Mouse (Mus musculus): ENCODE results near the gene Hjurp.
"Not testable (repeated sequence)": the region's sequence is repeated elsewhere in the genome, so short reads cannot be mapped to it uniquely, and the experiment has no call there.

Hjurp gene

DNA sequence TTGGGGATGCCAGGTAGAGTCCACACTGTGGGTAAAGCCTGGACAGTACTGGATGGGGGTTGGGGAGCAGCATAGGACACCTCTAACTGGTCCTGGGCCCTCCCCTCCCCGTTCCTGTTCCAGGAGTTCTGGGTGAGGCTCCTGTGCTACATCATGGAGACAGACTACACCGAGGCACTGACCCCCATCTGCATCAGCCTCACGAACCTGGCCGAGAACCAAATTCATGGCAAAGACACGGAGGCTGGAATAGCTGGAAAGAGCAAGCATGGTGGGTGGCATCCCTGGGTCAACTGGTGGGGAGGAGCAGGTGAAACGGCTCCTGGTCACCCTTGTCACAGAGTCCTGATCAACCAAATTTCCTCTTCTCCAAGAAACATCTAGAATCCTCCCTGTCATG lies 38.7 kb downstream of the Hjurp start:
- no peak for DNase-seq (ENCODE audit: inconsistent ontology term)

GRCm38 (mm10) chr1:88237311-88237710 lies 40.1 kb downstream of the Hjurp start:
- DNase-seq (ENCODE audit: inconsistent ontology term): no peak

DNA sequence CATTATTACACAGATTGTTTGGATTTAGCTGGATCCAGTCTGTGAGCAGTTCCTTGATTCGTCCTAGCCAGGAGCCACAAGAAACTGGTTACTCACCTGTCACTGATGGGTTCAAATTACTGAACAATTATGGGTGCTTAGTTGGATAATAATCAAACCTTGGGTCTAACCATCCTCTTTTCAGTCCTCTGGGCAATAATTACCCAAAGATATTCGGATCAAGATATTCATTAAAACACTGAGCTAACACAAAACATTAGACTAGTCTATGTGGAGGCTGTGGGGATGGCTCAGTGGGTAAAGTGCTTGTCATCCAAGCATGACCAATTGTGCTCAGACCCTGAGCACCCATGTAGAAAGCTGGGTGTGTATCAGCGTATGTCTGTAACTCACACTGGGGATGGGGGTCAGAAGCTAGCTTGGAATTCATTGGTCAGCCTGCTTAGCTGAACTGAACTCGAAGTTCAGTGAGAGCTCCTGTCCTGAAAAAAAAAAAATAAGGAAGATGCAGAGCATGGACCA lies 41.5 kb downstream of the Hjurp start:
- DNase-seq (ENCODE audit: inconsistent ontology term): no peak

DNA sequence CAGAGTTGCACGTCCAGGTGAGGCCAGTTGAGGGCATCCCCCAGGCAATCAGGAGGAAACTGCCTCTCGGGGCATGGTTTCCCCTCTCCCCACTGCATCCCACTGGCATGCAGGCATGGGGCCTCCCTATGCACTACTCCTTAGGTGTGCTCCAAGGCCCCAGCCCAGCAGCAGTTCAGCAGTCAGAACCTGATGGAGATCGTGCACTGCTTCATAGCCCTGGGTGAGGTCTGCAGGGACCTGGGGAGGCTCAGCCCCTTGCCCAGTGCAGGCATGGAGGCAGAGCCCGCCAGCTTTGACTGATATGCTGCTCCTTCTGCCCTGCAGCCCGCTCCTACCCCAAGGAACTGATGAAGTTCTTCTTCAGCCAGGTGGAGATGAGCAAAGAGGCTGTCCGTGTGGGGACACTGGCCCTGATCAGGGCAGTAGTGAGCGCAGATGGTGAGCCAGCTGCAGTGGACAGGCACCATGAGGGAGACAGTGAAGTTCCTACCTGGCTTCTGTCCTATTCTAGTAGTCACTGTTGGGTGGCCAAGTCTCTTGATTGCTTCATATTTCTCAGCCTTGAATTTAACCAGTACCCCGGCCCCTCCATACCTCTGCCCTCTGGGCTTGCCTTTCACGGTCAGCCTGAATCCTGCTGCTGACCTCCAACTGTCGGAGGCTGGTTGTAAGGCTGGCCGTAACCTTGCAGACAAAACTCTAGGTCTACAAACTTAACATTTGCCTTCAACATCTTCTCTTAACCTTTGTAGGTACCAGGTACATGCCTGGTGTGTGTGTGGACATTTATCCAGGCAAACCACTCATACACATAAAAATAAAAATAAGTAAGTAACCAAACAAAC lies 42.2 kb downstream of the Hjurp start:
- DNase-seq (ENCODE audit: inconsistent ontology term): no peak

- DNase-seq (ENCODE audit: inconsistent ontology term): no peak
Measured at GRCm38 (mm10) chr1:88234646-88235045, 42.8 kb downstream of the Hjurp start.

GRCm38 (mm10) chr1:88234248-88234610 lies 43.2 kb downstream of the Hjurp start:
- DNase-seq (ENCODE audit: inconsistent ontology term): no peak

- no peak for DNase-seq (ENCODE audit: inconsistent ontology term)
Measured at GRCm38 (mm10) chr1:88233421-88234247, 43.8 kb downstream of the Hjurp start.

DNA sequence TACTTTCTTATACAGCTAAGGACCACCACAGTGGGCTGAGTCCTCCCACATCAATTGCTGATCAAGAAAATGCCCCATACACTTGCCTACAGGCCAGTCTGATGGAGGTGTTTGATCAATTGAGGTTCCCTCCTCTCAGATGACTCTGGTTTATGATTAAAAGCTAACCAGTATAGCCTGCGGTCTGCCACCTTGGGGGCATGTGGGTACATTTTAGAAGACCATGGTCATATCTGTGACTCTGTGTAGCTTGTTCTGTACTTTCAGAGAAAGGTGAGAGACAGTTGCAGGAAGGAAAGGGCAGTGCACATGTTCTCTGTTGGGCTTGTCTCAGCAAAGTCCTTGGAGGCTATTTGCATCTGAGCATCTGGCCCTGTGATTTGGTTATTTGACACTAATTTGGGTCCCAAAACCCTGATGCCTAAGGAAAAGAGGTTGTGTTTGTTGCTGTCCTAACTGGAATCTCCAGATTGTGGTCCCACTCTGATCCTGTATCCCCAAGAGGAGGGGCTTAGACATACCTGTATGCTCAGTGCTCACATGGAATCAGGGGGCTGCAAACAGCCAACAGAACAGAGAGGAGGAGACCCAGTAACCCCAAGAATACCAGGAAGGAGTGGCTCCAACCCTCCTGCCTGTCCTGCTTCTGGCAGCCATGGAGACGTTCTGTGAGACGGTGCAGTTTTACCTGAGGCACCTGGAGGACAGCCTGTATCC lies 44.6 kb downstream of the Hjurp start:
- DNase-seq (ENCODE audit: inconsistent ontology term): no peak

- DNase-seq (ENCODE audit: inconsistent ontology term): no peak
Measured at GRCm38 (mm10) chr1:88231803-88232499, 45.5 kb downstream of the Hjurp start.

- no peak for DNase-seq (ENCODE audit: inconsistent ontology term)
Measured at GRCm38 (mm10) chr1:88230981-88231802, 46.2 kb downstream of the Hjurp start.

DNA sequence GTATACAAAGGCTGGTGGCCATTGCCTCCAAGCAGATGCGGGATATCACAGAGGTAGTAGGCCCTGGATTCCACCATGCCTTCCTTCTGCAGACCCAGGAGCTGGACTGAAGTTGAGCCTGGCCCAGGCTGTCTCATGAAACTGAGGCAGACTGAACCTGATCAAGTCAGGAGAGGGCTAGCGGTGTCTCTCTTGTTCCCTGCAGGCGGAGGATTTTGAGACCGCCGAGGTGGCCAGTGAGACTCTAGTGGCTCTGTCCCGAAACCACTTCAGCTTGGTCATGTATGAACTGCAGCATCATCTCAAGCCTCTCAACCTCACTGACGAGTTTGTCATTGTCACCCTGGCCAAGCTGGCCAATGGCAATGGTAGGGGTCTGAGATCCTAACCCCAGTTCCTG lies 47.0 kb downstream of the Hjurp start:
- DNase-seq (ENCODE audit: inconsistent ontology term): no peak

GRCm38 (mm10) chr1:88229986-88230385 lies 47.4 kb downstream of the Hjurp start:
- DNase-seq (ENCODE audit: inconsistent ontology term): no peak

- DNase-seq (ENCODE audit: inconsistent ontology term): no peak
Measured at GRCm38 (mm10) chr1:88229566-88229965, 47.9 kb downstream of the Hjurp start.

- no peak for DNase-seq (ENCODE audit: inconsistent ontology term)
Measured at GRCm38 (mm10) chr1:88228121-88228520, 49.3 kb downstream of the Hjurp start.

DNA sequence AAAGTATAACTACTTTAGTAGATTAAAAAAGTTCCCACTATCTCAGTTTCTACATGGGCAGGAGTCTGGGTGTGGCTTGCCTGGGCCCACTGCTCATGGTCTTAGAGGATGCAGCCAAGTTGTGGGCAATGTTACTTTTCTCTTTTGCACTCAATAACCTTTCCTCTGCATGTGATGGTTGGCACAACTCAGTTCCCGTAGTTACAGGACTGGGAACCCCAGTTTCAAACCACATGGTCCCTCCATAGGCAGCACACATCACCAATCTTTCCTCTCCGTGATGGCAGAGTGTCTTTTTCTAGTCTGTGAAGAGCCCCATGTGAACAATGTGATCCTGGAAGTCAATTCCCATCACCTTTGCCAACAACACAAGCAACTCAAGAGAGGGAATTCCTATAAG lies 50.0 kb downstream of the Hjurp start:
- no peak for DNase-seq (ENCODE audit: inconsistent ontology term)

DNA sequence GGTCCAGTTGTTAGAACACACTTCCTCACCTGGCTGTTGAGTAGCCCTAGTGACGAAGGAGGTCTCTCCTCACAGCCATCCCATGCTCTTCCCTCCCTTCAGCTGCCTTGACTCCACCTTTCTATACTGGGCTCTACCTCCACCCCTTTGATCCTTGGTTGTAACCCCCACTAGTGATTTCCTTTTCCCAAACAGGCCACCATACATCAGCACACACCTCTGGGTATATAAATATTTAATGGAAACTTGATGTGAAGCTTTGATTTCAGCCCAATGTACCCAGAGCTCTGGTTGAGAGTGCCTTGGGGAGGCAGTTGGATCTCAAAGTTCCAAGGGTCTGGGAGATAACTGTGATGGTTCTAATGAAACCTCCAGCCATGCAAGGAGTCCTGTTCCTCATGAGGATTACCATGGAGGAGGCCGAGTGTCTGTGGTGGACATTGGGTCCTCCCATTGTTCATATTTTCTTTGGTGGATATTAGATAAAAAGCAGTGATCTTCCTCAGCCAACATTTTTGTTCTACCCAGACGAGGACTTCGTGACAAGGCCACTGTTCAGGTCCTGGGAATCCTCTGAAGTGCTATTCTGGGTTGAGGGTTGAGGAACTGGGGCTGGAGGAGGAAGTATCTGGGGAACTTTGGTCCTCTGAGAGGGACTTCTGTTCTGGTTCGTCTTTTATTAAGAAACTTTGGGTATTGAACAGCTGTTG lies 50.6 kb downstream of the Hjurp start, which contains the start of gene Mroh2a:
Mroh2a (plus strand) TSS at position 317 of the 710 bp plus-strand sequence.
- DNase-seq (ENCODE audit: inconsistent ontology term): no peak

DNA sequence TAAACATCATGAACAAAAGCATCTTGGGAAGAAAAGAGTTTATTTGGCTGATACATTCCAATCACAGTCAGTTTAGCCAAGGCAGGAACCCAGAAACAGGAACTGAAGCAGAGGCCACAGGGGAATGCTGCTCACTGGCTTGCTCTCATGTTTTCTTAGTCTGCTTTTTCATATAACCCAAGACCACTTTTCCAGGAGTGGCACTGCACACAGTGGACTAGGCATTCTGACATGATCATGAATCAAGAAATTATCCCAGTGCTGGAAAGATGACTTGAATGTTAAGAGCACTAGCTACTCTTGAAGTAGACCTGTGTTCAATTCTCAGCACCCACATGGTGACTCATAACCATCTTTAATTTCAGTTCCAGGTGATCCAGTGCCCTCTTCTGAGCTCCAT lies 51.7 kb downstream of the Hjurp start:
- DNase-seq (ENCODE audit: inconsistent ontology term): no peak

DNA sequence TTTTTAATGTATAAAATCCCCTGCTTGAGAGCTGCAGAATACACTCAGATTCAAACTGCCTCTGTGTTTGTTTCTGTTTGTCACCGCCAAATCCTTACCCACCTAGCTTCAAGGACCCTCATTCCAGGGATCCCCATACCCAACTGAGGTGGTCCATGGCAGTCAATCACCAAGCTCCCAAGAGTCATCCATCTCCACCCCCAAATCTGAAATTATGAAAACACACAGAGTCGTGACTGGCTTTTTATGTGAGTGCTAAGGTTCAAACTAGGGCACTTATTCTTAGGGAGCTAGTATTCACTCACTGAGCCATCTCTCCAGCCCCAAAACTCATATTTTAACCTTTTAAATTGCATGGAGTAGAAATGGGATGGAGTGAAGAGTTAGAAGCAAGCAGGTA lies 52.1 kb downstream of the Hjurp start:
- not testable (repeated sequence) for DNase-seq (ENCODE audit: inconsistent ontology term)

DNA sequence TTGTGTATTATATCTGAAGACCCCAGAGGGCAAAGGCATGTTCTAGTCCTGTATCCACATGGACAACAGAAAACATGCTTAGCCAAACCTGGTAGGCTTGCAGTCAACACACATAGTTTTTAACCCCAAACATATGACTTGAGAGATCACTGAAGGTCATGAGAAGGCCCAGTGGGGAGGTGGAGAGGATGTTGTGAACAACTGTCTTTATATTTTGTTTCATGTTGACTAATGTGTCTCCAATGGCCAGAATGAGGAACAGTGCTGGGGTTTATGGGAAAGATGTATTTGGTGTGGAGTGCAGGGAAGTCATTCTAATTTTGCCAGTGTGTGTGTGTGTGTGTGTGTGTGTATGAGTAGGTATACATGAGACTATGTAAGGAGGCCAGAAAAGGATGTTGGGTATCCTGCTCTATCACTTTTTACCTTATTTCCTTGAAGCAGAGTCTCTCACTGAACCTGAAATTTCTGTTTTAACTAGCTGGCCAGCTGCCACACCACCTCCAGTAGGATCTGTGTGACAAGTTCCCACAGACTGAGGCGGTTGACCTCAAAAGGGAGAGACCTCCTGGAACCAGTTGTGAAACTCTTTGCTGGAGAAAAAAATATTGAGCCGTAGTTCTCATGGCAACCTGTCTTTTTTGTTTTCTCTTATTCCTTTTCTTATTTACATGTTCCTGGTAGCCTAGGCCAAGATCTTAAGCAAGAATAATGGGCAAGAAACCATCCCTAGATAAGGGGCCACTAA lies 53.2 kb downstream of the Hjurp start:
- no peak for DNase-seq (ENCODE audit: inconsistent ontology term)
